Mouse (Mus musculus): ENCODE measurements around the gene Scpep1. TPM values are rescaled to one million over a fixed set of nuclear protein-coding genes. Genes with fewer than 3 reads are reported as not detected.
A peak's percentile ranks its signal among the peaks of the same experiment; 100 is the strongest.

The Scpep1 gene
- polyA plus RNA-seq, 1 experiment from 2014 or later: 37.6 TPM

- Histone ChIP-seq H3K4me1 (peaks cover 8% of the 10 kb centered on the region; the same call in 1 of the 2 replicates), H3K9ac (no peak overlapping the region), H3K36me3 (peaks cover 9% of the 10 kb centered on the region), H3K9me3 (no peaks in the 10 kb centered on the region), H3K4me3 (no peak overlapping the region), H3K27me3 (replicated peaks) (peaks cover 25% of the 10 kb centered on the region), H3K4me2 (replicated peaks) (no peak overlapping the region), H3K27ac (no peak overlapping the region)
- 92% methylated on average over 2 of the region's 2 CpGs for WGBS
- no peak for ATAC-seq (ENCODE audit: low FRiP score, low read depth)
Measured at GRCm38 (mm10) chr11:88995616-88996015, 40.4 kb upstream of the Scpep1 start.

- Histone ChIP-seq H3K4me2 (replicated peaks) (no peak overlapping the region), H3K9ac (no peak overlapping the region), H3K4me1 (peaks cover 6% of the 10 kb centered on the region; the same call in 1 of the 2 replicates), H3K27ac (no peak overlapping the region), H3K4me3 (no peak overlapping the region), H3K27me3 (replicated peaks) (peaks cover 14% of the 10 kb centered on the region), H3K9me3 (no peaks in the 10 kb centered on the region), H3K36me3 (peaks cover 10% of the 10 kb centered on the region)
- ATAC-seq (ENCODE audit: low FRiP score, low read depth): no peak
- 91% methylated on average over 7 of the region's 7 CpGs for WGBS
Measured at GRCm38 (mm10) chr11:88994492-88994891, 39.2 kb upstream of the Scpep1 start.

GRCm38 (mm10) chr11:88993625-88994024 lies 38.4 kb upstream of the Scpep1 start:
- H3K27ac ChIP-seq: no peak overlapping the region
- H3K4me3 ChIP-seq: no peak overlapping the region
- H3K4me2 ChIP-seq (replicated peaks): no peak overlapping the region
- 15% methylated on average over 5 of the region's 5 CpGs for WGBS
- H3K9me3 ChIP-seq: no peaks in the 10 kb centered on the region
- peaks cover 6% of the 10 kb centered on the region; the same call in 1 of the 2 replicates for H3K27me3 ChIP-seq (replicated peaks)
- H3K4me1 ChIP-seq: no peaks in the 10 kb centered on the region
- no peak for ATAC-seq (ENCODE audit: low FRiP score, low read depth)
- H3K9ac ChIP-seq: no peak overlapping the region
- H3K36me3 ChIP-seq: peaks cover 14% of the 10 kb centered on the region

GRCm38 (mm10) chr11:88993186-88993585 lies 37.9 kb upstream of the Scpep1 start:
- Histone ChIP-seq H3K9me3 (no peaks in the 10 kb centered on the region), H3K36me3 (peaks cover 17% of the 10 kb centered on the region), H3K4me2 (replicated peaks) (no peak overlapping the region), H3K27me3 (replicated peaks) (0 out of 2 replicates have a peak, but pooled peaks cover 2% of the 10 kb centered on the region), H3K4me3 (no peak overlapping the region), H3K4me1 (no peaks in the 10 kb centered on the region), H3K27ac (no peak overlapping the region), H3K9ac (no peak overlapping the region)
- no peak for ATAC-seq (ENCODE audit: low FRiP score, low read depth)
- WGBS: 51% methylated on average over 7 of the region's 7 CpGs

GRCm38 (mm10) chr11:88989530-88989929 lies 34.3 kb upstream of the Scpep1 start:
- no peak for ATAC-seq (ENCODE audit: low FRiP score, low read depth)
- no peak overlapping the region for H3K4me3 ChIP-seq
- H3K9me3 ChIP-seq: no peaks in the 10 kb centered on the region
- 74% methylated on average over 5 of the region's 5 CpGs for WGBS
- H3K4me1 ChIP-seq: no peaks in the 10 kb centered on the region
- peaks cover 43% of the 10 kb centered on the region for H3K36me3 ChIP-seq
- H3K4me2 ChIP-seq (replicated peaks): no peak overlapping the region
- H3K9ac ChIP-seq: no peak overlapping the region
- H3K27ac ChIP-seq: no peak overlapping the region
- H3K27me3 ChIP-seq (replicated peaks): no peaks in the 10 kb centered on the region

- no peaks in the 10 kb centered on the region for H3K27me3 ChIP-seq (replicated peaks)
- H3K27ac ChIP-seq: no peak overlapping the region
- H3K4me3 ChIP-seq: no peak overlapping the region
- ATAC-seq (ENCODE audit: low FRiP score, low read depth): no peak
- no peak overlapping the region for H3K4me2 ChIP-seq (replicated peaks)
- H3K36me3 ChIP-seq: peaks cover 49% of the 10 kb centered on the region
- no peaks in the 10 kb centered on the region for H3K4me1 ChIP-seq
- no peak overlapping the region for H3K9ac ChIP-seq
- WGBS: 81% methylated on average over 5 of the region's 5 CpGs
- no peaks in the 10 kb centered on the region for H3K9me3 ChIP-seq
Measured at GRCm38 (mm10) chr11:88988956-88989355, 33.7 kb upstream of the Scpep1 start.

GRCm38 (mm10) chr11:88986616-88987015 lies 31.4 kb upstream of the Scpep1 start:
- no peaks in the 10 kb centered on the region for H3K27me3 ChIP-seq (replicated peaks)
- no peaks in the 10 kb centered on the region for H3K4me1 ChIP-seq
- H3K36me3 ChIP-seq: peaks cover 69% of the 10 kb centered on the region
- no peak overlapping the region for H3K4me3 ChIP-seq
- ATAC-seq (ENCODE audit: low FRiP score, low read depth): no peak
- WGBS: 89% methylated on average over 10 of the region's 10 CpGs
- H3K9me3 ChIP-seq: no peaks in the 10 kb centered on the region
- H3K9ac ChIP-seq: no peak overlapping the region
- H3K4me2 ChIP-seq (replicated peaks): no peak overlapping the region
- no peak overlapping the region for H3K27ac ChIP-seq

GRCm38 (mm10) chr11:88981337-88981736 lies 26.1 kb upstream of the Scpep1 start:
- no peaks in the 10 kb centered on the region for H3K9me3 ChIP-seq
- no peak overlapping the region for H3K9ac ChIP-seq
- no peak overlapping the region for H3K27ac ChIP-seq
- H3K27me3 ChIP-seq (replicated peaks): no peaks in the 10 kb centered on the region
- ATAC-seq (ENCODE audit: low FRiP score, low read depth): no peak
- H3K36me3 ChIP-seq: peaks cover 46% of the 10 kb centered on the region
- H3K4me3 ChIP-seq: no peak overlapping the region
- no peak overlapping the region for H3K4me2 ChIP-seq (replicated peaks)
- no peaks in the 10 kb centered on the region for H3K4me1 ChIP-seq
- WGBS: 95% methylated on average over 8 of the region's 8 CpGs

- Histone ChIP-seq H3K9me3 (no peaks in the 10 kb centered on the region), H3K27me3 (replicated peaks) (no peaks in the 10 kb centered on the region), H3K27ac (no peak overlapping the region), H3K4me3 (no peak overlapping the region), H3K4me2 (replicated peaks) (no peak overlapping the region), H3K9ac (no peak overlapping the region), H3K36me3 (peaks cover 13% of the 10 kb centered on the region; the same call in 1 of the 2 replicates), H3K4me1 (0 out of 2 replicates have a peak, but pooled peaks cover 5% of the 10 kb centered on the region)
- no peak for ATAC-seq (ENCODE audit: low FRiP score, low read depth)
- WGBS: 90% methylated on average over 5 of the region's 5 CpGs
Measured at GRCm38 (mm10) chr11:88977188-88977587, 21.9 kb upstream of the Scpep1 start.

- no peak overlapping the region for H3K27ac ChIP-seq
- H3K27me3 ChIP-seq (replicated peaks): no peaks in the 10 kb centered on the region
- H3K9me3 ChIP-seq: no peaks in the 10 kb centered on the region
- no peak overlapping the region for H3K4me2 ChIP-seq (replicated peaks)
- 0 out of 2 replicates have a peak, but pooled peaks cover 5% of the 10 kb centered on the region for H3K4me1 ChIP-seq
- H3K4me3 ChIP-seq: no peak overlapping the region
- 0 out of 2 replicates have a peak, but pooled peaks cover 5% of the 10 kb centered on the region for H3K36me3 ChIP-seq
- whole genome bisulfite sequencing: 88% methylated on average over 2 of the region's 2 CpGs
- no peak overlapping the region for H3K9ac ChIP-seq
- ATAC-seq (ENCODE audit: low FRiP score, low read depth): no peak
Measured at GRCm38 (mm10) chr11:88976320-88976719, 21.1 kb upstream of the Scpep1 start.

GRCm38 (mm10) chr11:88973776-88974701 lies 18.8 kb upstream of the Scpep1 start:
- ATAC-seq (ENCODE audit: low FRiP score, low read depth): peak; percentile 82

GRCm38 (mm10) chr11:88970202-88970732 lies 15.0 kb upstream of the Scpep1 start, which contains the start of gene Coil:
Gene Coil, plus strand, starts transcription at chr11:88970252.
- 36% methylated on average over 2 of the region's 2 CpGs for WGBS
- no peak for ATAC-seq (ENCODE audit: low FRiP score, low read depth)
- no peak within 1 kb of the TSS for H3K9ac ChIP-seq
- no peak within 1 kb of the TSS for H3K4me2 ChIP-seq (replicated peaks)
- no peaks in the 10 kb centered on the region for H3K36me3 ChIP-seq
- no peaks in the 10 kb centered on the region for H3K9me3 ChIP-seq
- no peak within 1 kb of the TSS for H3K4me3 ChIP-seq
- no peak within 1 kb of the TSS for H3K27ac ChIP-seq
- no peaks in the 10 kb centered on the region for H3K27me3 ChIP-seq (replicated peaks)
- H3K4me1 ChIP-seq: 0 out of 2 replicates have a peak, but pooled peaks cover 5% of the 10 kb centered on the region

More at GRCm38 (mm10) chr11:88973776-88974701, 18.8 kb upstream of the Scpep1 start:
- Histone ChIP-seq H3K4me2 (replicated peaks) (peak overlapping the region; percentile 81), H3K9ac (peak overlapping the region; percentile 82), H3K9me3 (no peaks in the 10 kb centered on the region), H3K27me3 (replicated peaks) (no peaks in the 10 kb centered on the region), H3K36me3 (no peaks in the 10 kb centered on the region), H3K4me1 (0 out of 2 replicates have a peak, but pooled peaks cover 5% of the 10 kb centered on the region), H3K27ac (peak overlapping the region; percentile 38; the same call in 1 of the 2 replicates), H3K4me3 (peak overlapping the region; percentile 71)
- 2% methylated on average over 57 of the region's 62 CpGs for WGBS

Data from neural tube, embryonic 12.5 days (tissue).